Mouse (Mus musculus) urinary bladder, postnatal 14 days (tissue): ENCODE data around the gene Fam163a.
"Not testable (repeated sequence)": the region's sequence is repeated elsewhere in the genome, so short reads cannot be mapped to it uniquely, and the experiment has no call there.

Experiments
- DNase-seq: peaks from one replicate; pipeline ENCODE4 v3.0.0; 2021; ENCODE audit warnings: low spot score

Gene Fam163a

GRCm38 (mm10) chr1:156077655-156078054 is 127.2 kb downstream of the Fam163a start:
- no peak for DNase-seq

GRCm38 (mm10) chr1:156076474-156076873 is 128.4 kb downstream of the Fam163a start:
- no peak for DNase-seq

DNA sequence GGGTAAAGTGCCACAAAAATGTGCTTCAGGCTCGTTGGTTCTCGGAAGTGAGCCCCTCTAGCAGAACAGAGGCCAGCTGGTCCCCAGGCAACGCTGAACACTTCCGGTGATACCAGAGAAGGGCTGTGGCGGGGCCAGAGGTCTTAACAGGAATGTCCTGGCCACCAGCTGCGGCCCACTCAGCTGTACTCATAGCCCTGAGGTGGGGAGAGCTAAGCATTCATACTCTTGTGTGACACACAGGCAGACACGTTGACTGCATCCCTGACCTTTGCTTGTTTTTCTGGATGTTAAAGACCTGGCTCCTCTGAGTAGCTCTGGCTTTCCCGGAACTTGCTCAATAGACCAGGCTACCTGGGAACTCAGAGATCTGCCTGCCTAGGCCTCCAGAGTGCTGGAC is 130.3 kb downstream of the Fam163a start:
- DNase-seq = no peak

DNA sequence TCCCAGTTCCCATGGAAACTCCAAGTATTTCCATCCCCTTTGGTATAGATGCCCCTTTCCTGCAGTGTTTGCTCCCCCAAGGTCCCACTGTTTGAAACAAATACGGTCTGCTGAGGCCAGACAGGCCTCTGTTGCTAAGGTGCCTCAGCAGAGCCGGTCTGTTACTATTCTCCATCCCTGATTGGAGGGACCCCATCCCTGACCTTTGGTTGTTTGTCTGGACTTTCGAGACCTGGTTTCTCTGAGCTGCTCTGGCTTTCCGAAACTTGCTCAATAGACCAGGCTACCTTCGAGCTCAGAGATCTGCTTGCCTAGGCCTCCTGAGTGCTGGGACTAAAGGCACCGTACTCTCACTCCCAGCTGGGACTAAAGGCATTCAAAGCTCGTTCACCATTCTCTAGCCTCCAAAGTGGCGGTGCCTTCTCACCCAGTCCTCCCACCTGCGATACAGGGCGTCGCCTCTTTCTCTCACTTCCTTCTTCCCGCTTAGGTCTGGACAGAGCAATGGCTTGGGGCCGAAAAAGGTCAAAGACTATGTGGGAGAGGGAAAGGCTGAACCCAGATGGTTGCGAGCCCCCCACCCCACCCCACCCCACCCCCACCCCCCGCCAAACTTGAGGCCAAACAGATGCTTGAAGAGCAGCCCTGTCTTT is 131.5 kb downstream of the Fam163a start:
- DNase-seq = no peak

GRCm38 (mm10) chr1:156070106-156070505 is 134.7 kb downstream of the Fam163a start:
- DNase-seq = no peak

DNA sequence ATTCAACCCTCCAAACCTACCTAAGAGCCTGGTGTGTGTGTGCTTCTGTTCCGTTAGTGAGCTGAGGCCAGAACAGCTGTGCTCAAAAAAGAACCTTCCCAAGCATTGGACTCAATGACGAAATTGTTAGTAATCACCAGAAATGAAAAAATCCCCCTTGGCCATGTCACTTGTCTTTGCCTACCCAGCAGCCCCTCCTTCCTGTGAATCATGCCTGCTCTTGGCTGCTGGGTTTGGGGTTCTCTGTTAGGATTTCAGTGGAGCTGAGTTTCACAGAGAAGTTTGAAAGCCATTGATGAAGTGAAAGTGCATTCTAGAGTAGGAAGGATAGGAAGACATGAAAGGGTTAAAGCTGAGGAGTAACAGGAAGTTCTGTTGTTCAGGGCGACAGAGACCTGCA is 138.7 kb downstream of the Fam163a start:
- DNase-seq = no peak

- no peak for DNase-seq
These were observed 142.6 kb downstream of the Fam163a start for GRCm38 (mm10) chr1:156062193-156062592.

DNA sequence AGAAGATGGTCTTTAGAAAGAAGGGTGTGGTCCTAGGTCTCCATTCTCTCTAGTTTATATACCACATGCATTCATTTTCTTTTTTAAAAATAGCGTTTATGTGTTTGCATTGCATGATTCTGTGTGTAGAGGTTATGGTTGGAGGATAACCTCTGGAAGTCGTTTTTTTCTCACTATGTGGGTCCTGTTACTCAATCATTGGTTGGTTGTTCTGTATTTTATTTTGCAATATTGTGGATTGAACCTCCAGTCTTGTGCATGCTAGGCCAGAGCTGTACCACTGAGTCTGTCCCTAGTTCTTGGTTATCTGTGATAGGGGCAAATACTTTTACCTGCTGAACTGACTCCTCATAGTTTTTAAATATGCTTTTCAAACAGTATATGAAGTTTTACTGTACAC is 146.6 kb downstream of the Fam163a start:
- DNase-seq = no peak

DNA sequence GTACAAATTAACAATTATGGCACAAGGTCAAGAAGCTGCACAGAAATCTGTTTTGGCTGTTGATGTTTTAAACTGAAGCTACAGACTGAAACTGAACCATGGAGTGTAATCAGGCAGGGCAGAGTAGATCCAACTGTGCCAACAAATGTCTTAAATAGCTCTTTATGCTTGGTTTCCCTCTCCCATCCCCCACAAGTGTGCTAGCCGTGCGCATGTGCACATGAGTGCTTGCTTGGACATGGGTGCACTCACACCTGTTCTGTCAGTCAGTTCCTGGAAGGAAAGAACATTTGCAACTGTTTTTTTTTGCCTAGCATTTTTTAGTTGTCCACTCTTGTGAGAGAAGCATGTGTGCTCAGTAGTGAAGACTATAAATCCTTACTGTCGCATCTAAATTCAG is 158.1 kb downstream of the Fam163a start:
- no peak for DNase-seq

- DNase-seq = peak; percentile 29
These were observed 160.6 kb downstream of the Fam163a start for GRCm38 (mm10) chr1:156044211-156044611.

DNA sequence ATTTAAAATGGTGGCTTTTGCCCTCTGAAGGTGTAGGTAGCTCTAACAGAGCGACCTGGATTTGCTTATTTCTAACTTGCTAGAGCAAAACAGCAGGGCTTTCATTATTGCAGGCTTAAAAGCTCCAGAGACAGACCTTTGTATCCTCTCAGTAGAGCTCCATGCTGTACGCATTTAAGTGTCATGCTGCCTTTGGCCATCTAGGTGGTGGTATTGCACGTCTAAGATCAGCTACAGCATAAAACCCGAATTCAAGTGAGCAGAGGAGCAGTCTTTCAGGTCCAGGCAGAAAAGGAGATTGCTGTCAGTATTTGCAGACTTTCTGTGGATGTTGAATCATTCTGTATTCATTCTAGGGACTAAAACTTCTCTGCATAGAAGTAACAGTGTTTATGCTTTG is 161.8 kb downstream of the Fam163a start:
- peak; percentile 58 for DNase-seq

- no peak for DNase-seq
These were observed 162.3 kb downstream of the Fam163a start for GRCm38 (mm10) chr1:156042481-156042880.

GRCm38 (mm10) chr1:156041451-156042241 is 163.2 kb downstream of the Fam163a start:
- no peak for DNase-seq

DNA sequence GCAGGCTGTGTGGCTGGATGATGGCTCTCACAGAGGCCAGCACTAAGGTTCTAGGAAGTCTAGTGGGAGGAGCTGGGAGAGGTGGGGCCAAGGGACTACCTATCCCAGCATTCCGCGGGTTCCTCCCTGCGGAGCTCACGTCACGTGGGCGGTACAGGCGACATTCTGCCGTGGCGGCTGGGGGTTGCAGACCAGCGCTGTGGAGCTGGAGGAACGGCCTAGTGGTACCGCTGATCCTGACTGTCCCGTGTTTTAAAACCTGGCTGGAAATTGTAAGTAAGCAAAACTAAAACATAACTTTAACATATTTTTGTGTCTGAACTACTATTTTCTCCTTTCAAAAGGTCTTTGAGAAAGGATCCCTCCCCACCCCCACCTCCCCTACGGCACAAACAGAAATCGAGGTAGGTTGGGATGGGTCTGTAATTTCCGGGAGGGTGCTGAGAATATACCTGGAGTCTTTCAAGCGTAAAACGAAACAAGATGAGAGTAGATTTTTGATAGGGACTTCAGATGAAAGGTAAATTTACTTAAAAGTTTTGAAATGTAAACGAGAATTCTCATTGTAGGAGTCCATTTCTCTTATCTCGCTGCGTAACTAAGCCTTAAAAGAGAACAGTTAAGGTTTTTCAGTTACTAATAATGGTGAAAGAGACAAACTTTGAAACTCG is 164.0 kb downstream of the Fam163a start:
- DNase-seq = peak; percentile 93

- DNase-seq = not testable (repeated sequence)
These were observed 164.8 kb downstream of the Fam163a start for GRCm38 (mm10) chr1:156039989-156040388.

GRCm38 (mm10) chr1:156037144-156037583 is 167.7 kb downstream of the Fam163a start:
- peak; percentile 8 for DNase-seq

DNA sequence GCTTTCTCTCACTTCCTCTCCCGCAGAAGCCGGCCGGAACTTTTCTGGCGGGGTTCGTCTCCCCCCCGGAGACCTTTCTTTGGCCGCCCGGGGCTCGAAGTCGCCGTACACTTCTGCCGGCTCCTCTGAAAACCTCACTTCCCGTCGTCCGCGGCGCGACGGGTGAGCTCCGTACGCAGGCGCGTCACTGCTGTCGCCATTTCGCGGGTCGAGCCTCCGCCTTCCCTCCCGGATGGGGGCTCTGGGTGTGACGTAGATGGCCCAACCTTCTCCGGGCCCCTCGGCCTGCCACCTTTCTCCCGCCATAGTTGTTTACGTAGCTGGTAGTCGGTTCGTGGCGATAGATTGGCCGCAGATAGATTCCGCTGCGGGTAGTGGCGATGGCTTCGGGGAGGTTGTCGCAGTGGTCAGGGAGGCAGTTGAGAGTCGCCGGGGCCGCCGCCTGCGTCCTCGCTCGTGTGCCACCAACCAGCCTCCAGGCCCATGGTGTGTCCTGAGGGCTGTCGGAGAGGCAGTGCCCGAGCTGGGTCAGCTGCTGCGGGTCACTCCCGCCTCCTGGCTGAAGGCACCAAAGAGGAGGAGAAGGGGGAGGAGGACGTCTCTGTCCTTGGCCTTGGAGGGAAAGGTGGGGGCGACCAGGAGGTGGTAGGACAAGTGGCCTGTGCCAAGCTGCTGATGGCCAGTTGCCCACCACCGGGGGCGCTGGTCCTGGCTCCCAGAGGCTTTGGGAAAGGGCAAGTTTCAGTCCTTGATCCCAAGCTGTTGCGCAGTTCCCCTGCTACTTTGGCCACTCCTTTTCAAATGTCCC is 168.7 kb downstream of the Fam163a start, which contains the start of gene Tor1aip1:
Tor1aip1 (minus strand) TSS at position 551 of the 808 bp plus-strand sequence.
- peak; percentile 96 for DNase-seq

- peak; percentile 81 for DNase-seq
These were observed 169.4 kb downstream of the Fam163a start, which contains the start of gene Tor1aip2 for GRCm38 (mm10) chr1:156035269-156035929. Gene Tor1aip2, plus strand, starts transcription at chr1:156035403.

DNA sequence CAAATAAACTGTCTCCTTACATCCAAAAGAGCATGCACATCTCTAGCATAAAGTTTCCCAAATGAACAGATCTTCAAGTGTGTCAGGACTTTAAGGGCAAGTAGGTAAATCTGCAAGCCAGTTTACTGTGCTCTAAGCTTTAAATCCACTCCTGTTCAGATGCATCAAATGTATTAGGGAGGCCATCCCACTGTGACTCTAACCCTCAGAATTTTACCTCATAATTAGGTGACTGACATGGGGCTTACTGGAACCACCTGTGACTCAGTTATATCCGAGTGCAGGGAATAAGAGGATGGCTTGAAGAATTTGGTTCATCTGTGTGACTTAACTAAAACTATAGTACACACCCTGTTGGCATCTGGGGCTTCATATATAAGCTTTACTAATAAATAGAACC is 170.2 kb downstream of the Fam163a start:
- DNase-seq = no peak

DNA sequence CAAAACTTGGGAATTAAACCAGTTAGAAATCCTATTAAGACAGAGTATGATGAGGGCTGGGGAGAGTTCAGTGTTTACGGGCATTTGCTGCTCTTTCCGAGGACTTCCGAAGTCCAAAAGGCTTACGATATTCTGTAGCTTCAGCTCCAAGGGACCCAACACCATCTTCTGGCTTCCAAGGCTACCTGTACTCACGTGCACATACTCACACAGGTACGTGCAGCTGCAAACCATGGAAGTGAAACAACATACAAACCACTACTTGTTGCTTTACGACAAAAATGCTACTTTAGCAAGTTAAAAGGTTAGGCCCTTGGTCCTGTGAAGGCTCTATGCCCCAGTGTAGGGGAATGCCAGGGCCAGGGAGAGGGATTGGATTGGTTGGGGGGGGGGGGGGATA is 170.9 kb downstream of the Fam163a start:
- no peak for DNase-seq

DNA sequence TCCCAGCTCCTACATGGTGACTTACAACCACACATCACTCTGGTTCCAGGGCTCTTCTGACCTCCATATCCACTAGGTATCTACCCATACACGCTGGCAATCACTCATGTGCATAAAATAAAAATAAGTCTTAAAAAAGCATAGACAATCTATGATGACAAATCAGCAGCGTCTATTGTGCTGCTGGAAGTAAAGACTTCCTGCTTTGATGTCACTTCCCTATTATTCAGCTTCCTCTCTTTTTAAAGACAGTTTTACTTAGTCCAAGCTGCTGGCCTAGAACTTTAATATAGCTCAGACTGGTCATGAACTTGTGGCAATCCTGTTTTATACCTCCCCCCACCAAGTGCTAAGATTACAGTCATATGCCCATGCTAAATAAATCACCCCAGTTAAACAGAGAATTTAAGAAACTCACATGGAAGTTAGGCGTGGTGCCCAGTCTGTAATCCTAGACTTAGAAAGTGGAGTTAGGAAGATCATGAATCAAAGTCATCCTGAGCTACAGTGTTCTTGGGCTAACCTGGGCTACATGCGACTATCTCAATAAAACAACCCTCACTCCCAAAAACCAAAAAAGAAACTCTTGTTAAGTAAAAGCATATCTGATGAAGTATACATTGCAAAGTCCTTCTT is 176.4 kb downstream of the Fam163a start:
- DNase-seq = no peak
